Mouse (Mus musculus): Measurements from ENCODE around the gene Ccdc61. TPM values are rescaled to one million over a fixed set of nuclear protein-coding genes. Genes with fewer than 3 reads are reported as not detected.

Gene Ccdc61
- polyA plus RNA-seq (2015; fragmentation: Illumina TruSeq; extraction: RNeasy Lipid Tissue Mini Kit (QIAGEN cat#74804); ENCODE audit: insufficient read depth, low replicate concordance), result 17.3 TPM

GRCm38 (mm10) chr7:18910241-18910831 is at the start of gene Ccdc61:
Gene Ccdc61 (minus strand): TSS chr7:18910415.

GRCm38 (mm10) chr7:18925162-18925938 is 15.1 kb upstream of the Ccdc61 start, which contains the start of gene Nova2:
Gene Nova2 (plus strand): TSS chr7:18925888.

GRCm38 (mm10) chr7:18871031-18871430 is 39.2 kb downstream of the Ccdc61 start, which contains the start of gene Pglyrp1:
Gene Pglyrp1 (plus strand): TSS chr7:18871331.

Other genes starting within 250 kb of the Ccdc61 start
- gene Psg20, start 224.2 kb downstream of the Ccdc61 start, polyA plus RNA-seq (2015; fragmentation: Illumina TruSeq; extraction: RNeasy Lipid Tissue Mini Kit (QIAGEN cat#74804); ENCODE audit: insufficient read depth, low replicate concordance), result not detected
- not detected for gene Psg22, start 192.3 kb downstream of the Ccdc61 start, polyA plus RNA-seq (2015; fragmentation: Illumina TruSeq; extraction: RNeasy Lipid Tissue Mini Kit (QIAGEN cat#74804); ENCODE audit: insufficient read depth, low replicate concordance)
- gene Psg19, start 111.9 kb downstream of the Ccdc61 start, polyA plus RNA-seq (2015; fragmentation: Illumina TruSeq; extraction: RNeasy Lipid Tissue Mini Kit (QIAGEN cat#74804); ENCODE audit: insufficient read depth, low replicate concordance), result not detected
- not detected for gene Psg17, start 88.8 kb downstream of the Ccdc61 start, polyA plus RNA-seq (2015; fragmentation: Illumina TruSeq; extraction: RNeasy Lipid Tissue Mini Kit (QIAGEN cat#74804); ENCODE audit: insufficient read depth, low replicate concordance)
- gene Mill2, start 70.4 kb downstream of the Ccdc61 start, polyA plus RNA-seq (2015; fragmentation: Illumina TruSeq; extraction: RNeasy Lipid Tissue Mini Kit (QIAGEN cat#74804); ENCODE audit: insufficient read depth, low replicate concordance), result 6.1 TPM
- gene Pglyrp1, start 39.1 kb downstream of the Ccdc61 start, polyA plus RNA-seq (2015; fragmentation: Illumina TruSeq; extraction: RNeasy Lipid Tissue Mini Kit (QIAGEN cat#74804); ENCODE audit: insufficient read depth, low replicate concordance), result 28.9 TPM
- 0.76 TPM for gene Nova2, start 15.5 kb upstream of the Ccdc61 start, polyA plus RNA-seq (2015; fragmentation: Illumina TruSeq; extraction: RNeasy Lipid Tissue Mini Kit (QIAGEN cat#74804); ENCODE audit: insufficient read depth, low replicate concordance)
- gene Nanos2, start 77.0 kb upstream of the Ccdc61 start, polyA plus RNA-seq (2015; fragmentation: Illumina TruSeq; extraction: RNeasy Lipid Tissue Mini Kit (QIAGEN cat#74804); ENCODE audit: insufficient read depth, low replicate concordance), result not detected
- gene Mypop, start 80.8 kb upstream of the Ccdc61 start, polyA plus RNA-seq (2015; fragmentation: Illumina TruSeq; extraction: RNeasy Lipid Tissue Mini Kit (QIAGEN cat#74804); ENCODE audit: insufficient read depth, low replicate concordance), result 0.73 TPM
- 6.8 TPM for gene Irf2bp1, start 93.6 kb upstream of the Ccdc61 start, polyA plus RNA-seq (2015; fragmentation: Illumina TruSeq; extraction: RNeasy Lipid Tissue Mini Kit (QIAGEN cat#74804); ENCODE audit: insufficient read depth, low replicate concordance)
- not detected for gene Foxa3, start 113.1 kb upstream of the Ccdc61 start, polyA plus RNA-seq (2015; fragmentation: Illumina TruSeq; extraction: RNeasy Lipid Tissue Mini Kit (QIAGEN cat#74804); ENCODE audit: insufficient read depth, low replicate concordance)
- 43.3 TPM for gene Sympk, start 114.0 kb upstream of the Ccdc61 start, polyA plus RNA-seq (2015; fragmentation: Illumina TruSeq; extraction: RNeasy Lipid Tissue Mini Kit (QIAGEN cat#74804); ENCODE audit: insufficient read depth, low replicate concordance)
- gene Rsph6a, start 144.3 kb upstream of the Ccdc61 start, polyA plus RNA-seq (2015; fragmentation: Illumina TruSeq; extraction: RNeasy Lipid Tissue Mini Kit (QIAGEN cat#74804); ENCODE audit: insufficient read depth, low replicate concordance), result not detected
- 5.3 TPM for gene Dmwd, start 165.8 kb upstream of the Ccdc61 start, polyA plus RNA-seq (2015; fragmentation: Illumina TruSeq; extraction: RNeasy Lipid Tissue Mini Kit (QIAGEN cat#74804); ENCODE audit: insufficient read depth, low replicate concordance)
- 37.1 TPM for gene Dmpk, start 173.4 kb upstream of the Ccdc61 start, polyA plus RNA-seq (2015; fragmentation: Illumina TruSeq; extraction: RNeasy Lipid Tissue Mini Kit (QIAGEN cat#74804); ENCODE audit: insufficient read depth, low replicate concordance)
- 2.0 TPM for gene Six5, start 184.2 kb upstream of the Ccdc61 start, polyA plus RNA-seq (2015; fragmentation: Illumina TruSeq; extraction: RNeasy Lipid Tissue Mini Kit (QIAGEN cat#74804); ENCODE audit: insufficient read depth, low replicate concordance)
- gene Gm4969, start 208.0 kb upstream of the Ccdc61 start, polyA plus RNA-seq (2015; fragmentation: Illumina TruSeq; extraction: RNeasy Lipid Tissue Mini Kit (QIAGEN cat#74804); ENCODE audit: insufficient read depth, low replicate concordance), result 0.11 TPM
- 2.9 TPM for gene Fbxo46, start 209.4 kb upstream of the Ccdc61 start, polyA plus RNA-seq (2015; fragmentation: Illumina TruSeq; extraction: RNeasy Lipid Tissue Mini Kit (QIAGEN cat#74804); ENCODE audit: insufficient read depth, low replicate concordance)
- 9.4 TPM for gene Qpctl, start 238.9 kb upstream of the Ccdc61 start, polyA plus RNA-seq (2015; fragmentation: Illumina TruSeq; extraction: RNeasy Lipid Tissue Mini Kit (QIAGEN cat#74804); ENCODE audit: insufficient read depth, low replicate concordance)
- gene Snrpd2, start 239.3 kb upstream of the Ccdc61 start, polyA plus RNA-seq (2015; fragmentation: Illumina TruSeq; extraction: RNeasy Lipid Tissue Mini Kit (QIAGEN cat#74804); ENCODE audit: insufficient read depth, low replicate concordance), result 28.2 TPM